Mouse (Mus musculus) cerebellum, adult 11 months (tissue): ENCODE measurements at regions not wholly inside any gene's neighbourhood (a gene's known extent, or its start where the extent isn't known, plus 50 kb on each side); places are given as distances from the start of the nearest gene placed in this dataset.

ENCODE experiments used
- DNase-seq: peaks from one replicate; pipeline ENCODE4 v3.0.0; 2022

GRCm38 (mm10) chr7:77933366-77933765 is 804.4 kb downstream of the Ntrk3 start:
- DNase-seq, result no peak

DNA sequence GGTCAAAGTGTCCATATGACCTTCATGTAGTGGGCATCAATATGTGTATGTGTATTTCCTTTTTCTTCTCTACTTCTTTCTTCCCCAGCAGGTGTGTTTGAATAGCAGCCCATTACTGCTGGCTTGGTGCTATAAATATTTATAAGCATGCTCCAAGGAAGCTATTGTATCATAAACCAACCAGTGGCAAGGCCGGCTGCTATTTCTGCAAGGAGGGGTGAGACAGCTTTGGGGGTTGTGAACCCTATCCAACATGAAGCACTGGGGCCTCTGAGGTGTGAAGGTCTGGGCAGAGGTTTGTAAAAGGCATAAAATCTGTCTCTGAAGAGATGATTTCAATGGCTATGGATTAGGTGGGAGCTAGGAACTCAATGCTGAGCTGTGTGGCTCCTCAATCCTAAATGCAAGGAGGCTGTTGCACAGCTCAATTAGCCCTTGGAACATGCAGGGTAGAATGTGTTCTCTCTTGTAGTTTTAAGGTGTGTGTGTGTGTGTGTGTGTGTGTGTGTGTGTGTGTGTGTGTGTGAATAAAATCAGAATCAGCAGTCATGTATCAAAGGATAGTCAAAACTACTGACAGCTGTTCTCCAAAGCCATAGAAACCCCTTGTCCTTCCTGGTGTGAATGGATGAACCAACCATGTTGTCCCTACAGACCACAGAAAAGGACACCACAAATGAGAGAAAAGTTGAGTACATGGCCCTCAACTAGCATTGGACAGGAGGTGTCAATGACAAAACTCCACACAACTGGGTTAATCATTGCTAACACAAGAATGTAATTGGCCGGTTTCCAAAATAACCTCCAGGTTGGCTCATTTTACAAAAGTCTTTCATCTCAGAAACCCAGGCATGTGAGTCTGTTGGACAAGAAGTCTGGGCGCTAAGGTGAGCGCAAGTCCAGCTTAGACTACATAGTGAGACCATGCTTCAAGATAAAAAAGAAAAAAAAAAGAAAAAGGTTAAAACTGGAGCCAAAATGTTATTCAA is 809.0 kb downstream of the Ntrk3 start:
- no peak for DNase-seq

DNA sequence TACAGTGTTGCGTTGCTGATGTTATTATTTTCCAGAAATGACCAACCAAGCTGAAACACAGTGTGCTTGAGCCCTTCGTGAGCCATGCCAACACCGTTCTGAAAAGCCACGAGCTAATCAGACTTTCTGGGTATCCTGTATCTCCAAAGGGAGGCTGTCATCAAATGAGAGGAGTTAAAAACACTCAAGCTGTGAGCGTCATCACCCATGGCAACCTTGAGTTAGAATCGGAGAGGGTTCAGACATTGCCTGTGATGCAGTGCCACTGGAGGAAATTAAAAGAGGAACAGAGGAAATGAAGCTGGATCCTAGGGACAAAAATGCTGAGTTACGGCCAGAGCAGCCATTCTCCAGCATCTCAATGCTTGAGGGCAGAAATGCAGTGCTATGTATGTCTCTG is 838.6 kb downstream of the Ntrk3 start:
- DNase-seq, result no peak

GRCm38 (mm10) chr7:77888543-77888942 is 849.3 kb downstream of the Ntrk3 start:
- DNase-seq, result no peak

DNA sequence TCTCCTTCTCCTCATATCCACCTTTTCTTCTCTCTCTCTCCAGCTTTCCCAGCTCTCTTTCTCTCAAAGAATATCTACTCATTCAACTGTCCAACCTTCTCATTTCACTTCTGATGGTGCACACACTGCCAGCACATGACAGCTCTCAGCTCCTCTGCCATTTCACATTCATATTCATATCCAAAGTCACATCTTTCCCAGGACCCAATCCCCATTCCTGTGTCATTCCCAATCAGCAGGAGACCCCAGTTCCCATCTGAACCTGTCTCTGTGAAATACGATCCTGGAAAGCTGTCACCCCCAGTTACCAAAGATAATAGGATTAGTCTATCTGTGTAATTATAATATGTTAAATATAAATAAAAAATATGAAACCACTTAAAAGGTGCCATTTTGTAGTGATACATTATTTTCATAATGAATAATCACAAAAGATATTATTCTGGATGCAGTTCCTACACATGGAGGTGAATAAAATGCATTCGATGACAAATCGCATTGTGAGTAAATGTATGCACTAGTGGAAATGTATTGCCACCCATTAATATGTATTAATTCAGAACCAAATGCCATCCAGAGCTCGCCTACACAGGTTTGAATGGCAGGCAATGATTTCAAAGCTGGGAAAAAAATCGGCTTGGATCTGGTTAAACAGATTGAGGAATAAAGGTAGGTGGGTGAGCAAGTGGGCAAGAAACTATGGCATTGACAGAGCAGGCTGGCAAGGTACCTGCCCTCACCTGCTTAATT is 855.0 kb downstream of the Ntrk3 start:
- DNase-seq, result no peak

GRCm38 (mm10) chr7:77867518-77867917 is 870.3 kb downstream of the Ntrk3 start:
- no peak for DNase-seq

DNA sequence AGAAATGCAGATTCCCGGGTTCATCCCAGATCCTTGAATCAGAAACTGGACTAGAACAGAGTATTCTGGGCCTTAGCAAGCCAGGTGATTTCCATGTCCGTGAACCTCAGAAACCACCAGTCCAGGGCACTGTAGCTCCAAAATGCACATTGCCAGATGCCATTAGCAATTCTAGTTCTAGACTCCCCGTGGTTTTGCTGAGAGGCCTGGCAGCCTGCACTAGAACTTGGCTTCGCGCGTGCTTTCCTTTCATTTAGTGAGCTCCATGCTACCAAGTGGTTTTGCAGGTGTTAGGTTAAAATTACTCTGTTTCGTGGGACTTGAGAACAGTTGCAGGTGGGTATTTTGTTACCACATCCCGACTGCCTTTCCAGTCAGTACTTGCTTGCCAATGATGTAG is 876.0 kb downstream of the Ntrk3 start:
- DNase-seq, result peak; percentile 1

DNA sequence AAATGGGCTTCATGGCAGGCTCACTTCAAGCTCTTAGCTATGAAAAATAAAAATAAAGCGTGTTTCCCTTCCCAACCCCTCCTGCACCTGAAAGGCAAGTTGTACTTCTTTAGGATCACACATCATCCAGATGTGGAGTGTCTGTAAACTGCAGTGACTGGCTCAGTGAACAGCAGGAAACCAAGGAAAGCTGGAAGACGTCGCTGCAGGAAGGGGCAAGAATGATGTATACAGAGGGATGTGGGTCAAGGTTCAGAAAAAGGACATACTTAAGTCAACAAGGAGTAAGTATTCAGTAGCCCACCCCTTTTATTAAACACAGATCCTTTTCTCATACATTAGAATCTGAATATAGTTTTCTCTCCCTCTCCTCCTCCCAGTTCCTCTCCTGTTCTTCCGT is 879.4 kb downstream of the Ntrk3 start:
- no peak for DNase-seq

DNA sequence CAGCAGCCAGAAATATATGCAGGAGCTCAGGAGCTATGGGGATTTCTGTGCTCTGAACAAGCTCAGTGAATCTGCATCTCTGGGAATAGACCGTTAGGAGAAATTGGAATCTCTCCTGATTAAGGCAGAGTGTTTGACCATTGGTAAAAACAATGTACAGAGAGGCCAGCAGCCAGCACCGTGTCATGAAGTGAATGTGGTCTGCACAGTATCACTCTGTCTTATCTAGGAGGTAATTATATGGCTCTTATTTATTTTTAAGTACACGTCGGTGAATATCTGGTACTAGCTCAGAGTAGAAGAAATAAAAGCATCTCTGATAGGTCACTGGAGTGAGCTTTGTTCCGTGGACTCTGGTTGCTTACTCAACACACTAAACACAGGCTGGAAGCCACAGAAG is 879.8 kb downstream of the Ntrk3 start:
- DNase-seq, result no peak

- no peak for DNase-seq
Observed at GRCm38 (mm10) chr7:77855653-77856239, 882.1 kb downstream of the Ntrk3 start.

GRCm38 (mm10) chr7:77855077-77855476 is 882.7 kb downstream of the Ntrk3 start:
- DNase-seq, result no peak

- DNase-seq, result no peak
Observed at GRCm38 (mm10) chr7:77824261-77824959, 913.4 kb downstream of the Ntrk3 start.

DNA sequence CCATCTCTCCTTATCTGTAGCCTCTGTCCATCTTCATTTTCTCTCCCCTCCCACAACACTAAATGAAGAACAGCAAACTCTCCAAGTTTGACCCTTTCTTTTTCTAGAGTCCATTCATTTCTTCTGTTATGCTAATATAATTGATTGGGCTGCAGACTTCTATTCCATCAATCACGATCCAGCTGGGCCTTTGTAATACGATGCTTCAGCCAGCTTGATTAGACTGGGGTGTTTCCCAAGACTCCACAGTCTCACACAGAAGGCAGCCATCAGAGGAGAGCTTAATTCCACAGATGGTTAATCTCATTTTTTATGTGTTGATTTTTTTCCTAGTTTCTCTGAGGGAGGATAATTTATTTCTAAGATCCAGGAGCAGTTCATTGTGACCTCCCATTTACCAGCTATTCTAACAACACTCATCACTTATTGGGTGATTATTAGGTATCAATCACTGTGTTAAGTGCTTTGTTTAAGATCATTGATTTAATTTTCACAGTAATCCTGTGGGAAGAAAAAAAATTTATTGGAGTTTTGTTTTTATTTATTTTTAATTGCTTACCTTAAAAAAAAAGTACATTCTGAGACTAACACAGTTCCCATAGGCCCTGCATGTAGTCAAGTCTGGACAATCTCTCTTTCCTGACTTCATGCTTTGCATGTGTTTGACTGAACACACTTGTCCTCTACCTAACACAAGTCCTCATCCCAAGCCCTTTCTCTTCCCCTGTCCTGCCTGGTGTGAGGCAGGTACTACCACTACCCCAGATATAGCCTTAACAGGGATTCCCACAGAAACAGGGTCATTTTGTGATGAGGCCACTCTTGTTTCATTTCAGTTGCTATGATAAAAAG is 925.5 kb downstream of the Ntrk3 start:
- DNase-seq, result no peak

GRCm38 (mm10) chr7:77786801-77787200 is 951.0 kb downstream of the Ntrk3 start:
- DNase-seq, result no peak

GRCm38 (mm10) chr7:77771711-77772449 is 965.9 kb downstream of the Ntrk3 start:
- DNase-seq, result no peak

DNA sequence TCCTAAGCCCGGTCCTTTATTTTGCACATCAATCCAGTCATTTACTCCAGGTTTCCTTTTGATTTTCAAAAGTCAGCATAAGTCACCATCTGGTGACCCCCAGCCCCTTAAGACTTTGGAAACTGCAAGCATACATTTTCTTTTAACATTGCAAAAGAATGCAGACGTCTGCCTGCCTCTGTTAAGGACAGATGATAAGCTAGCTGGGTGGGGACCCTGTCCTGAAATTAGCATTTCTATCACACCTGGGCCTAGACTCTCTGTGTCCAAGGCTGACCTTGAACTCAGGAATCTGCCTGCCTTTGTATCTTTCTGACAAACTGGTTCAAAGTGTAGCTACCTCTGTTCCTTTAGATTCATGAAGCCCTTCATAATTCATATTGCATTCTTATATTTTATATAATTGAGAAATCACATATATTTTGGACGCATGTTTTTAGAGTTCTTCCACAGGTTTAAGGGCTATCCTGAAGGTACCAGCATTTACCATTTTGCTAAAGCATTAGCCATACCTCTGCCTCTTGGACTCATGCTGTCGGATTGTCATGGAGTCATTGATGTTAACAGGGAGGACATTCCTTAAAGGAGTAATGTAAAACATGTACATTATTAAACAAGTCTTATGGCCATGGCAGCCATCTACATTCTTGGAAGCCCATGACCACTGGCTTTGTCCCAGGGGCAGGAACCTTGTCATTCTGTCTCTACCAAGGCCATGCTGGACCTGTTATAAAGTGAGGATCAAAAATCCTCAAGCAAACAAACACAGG is 998.6 kb downstream of the Ntrk3 start:
- no peak for DNase-seq
